Mouse (Mus musculus) limb, embryonic 13.5 days (tissue): ENCODE measurements at regions not wholly inside any gene's neighbourhood (a gene's known extent, or its start where the extent isn't known, plus 50 kb on each side); places are given as distances from the start of the nearest gene placed in this dataset.

Source experiments
- ATAC-seq: fragments of 200-750 bp; cut with Nextera tagmentation; 2 replicates; pipeline ENCODE4 v1.8.0; 2017; ENCODE audit warnings: low read depth, moderate number of reproducible peaks, moderate TSS enrichment; ENCODE audit not compliant: low FRiP score
- H3K27ac ChIP-seq: fragments of 300-500 bp; sonication (generic); 2 replicates; pipeline ENCODE4 v1.5.1; 2015; ENCODE audit warnings: inconsistent platforms, mild to moderate bottlenecking, moderate library complexity
- H3K27me3 ChIP-seq: fragments of 300-500 bp; sonication (generic); 2 replicates; pipeline ENCODE4 v1.6.1; 2015; ENCODE audit warnings: mild to moderate bottlenecking, inconsistent platforms
- H3K36me3 ChIP-seq: fragments of 300-500 bp; sonication (generic); 2 replicates; pipeline ENCODE4 v1.6.1; 2015; ENCODE audit warnings: inconsistent platforms, mild to moderate bottlenecking, moderate library complexity
- H3K4me1 ChIP-seq: fragments of 300-500 bp; sonication (generic); 2 replicates; pipeline ENCODE4 v1.6.1; 2015; ENCODE audit warnings: inconsistent platforms
- H3K4me2 ChIP-seq: fragments of 300-500 bp; sonication (generic); replicated peaks from 2 replicates; pipeline ENCODE4 v1.6.1; 2015; ENCODE audit warnings: inconsistent platforms, mild to moderate bottlenecking, moderate library complexity
- H3K4me3 ChIP-seq: fragments of 300-500 bp; sonication (generic); 2 replicates; pipeline ENCODE4 v1.5.1; 2015; ENCODE audit warnings: moderate library complexity, mild to moderate bottlenecking, inconsistent platforms
- H3K9ac ChIP-seq: fragments of 300-500 bp; sonication (generic); 2 replicates; pipeline ENCODE4 v1.6.1; 2015; ENCODE audit warnings: mild to moderate bottlenecking, inconsistent platforms
- H3K9me3 ChIP-seq: fragments of 300-500 bp; sonication (generic); 2 replicates; pipeline ENCODE4 v1.6.1; 2016; ENCODE audit warnings: inconsistent platforms
- WGBS: fragments of 180-500 bp; shearing (Covaris S2); methylation state at CpG from one replicate; pipeline ENCODE4 v1.1.7; 2015; 5-methylcytosine and 5-hydroxymethylcytosine counted together

GRCm38 (mm10) chr4:114686091-114686490, 135.4 kb upstream of the Gm12830 start:
- WGBS: 42% methylated on average over 4 of the region's 4 CpGs
- H3K36me3 ChIP-seq: no peaks in the 10 kb centered on the region
- no peak overlapping the region for H3K4me3 ChIP-seq
- no peaks in the 10 kb centered on the region for H3K9me3 ChIP-seq
- no peak overlapping the region for H3K27ac ChIP-seq
- H3K4me1 ChIP-seq: peaks cover 52% of the 10 kb centered on the region
- no peak overlapping the region; the same call in 1 of the 2 replicates for H3K4me2 ChIP-seq
- H3K27me3 ChIP-seq: peaks cover 60% of the 10 kb centered on the region
- H3K9ac ChIP-seq: no peak overlapping the region
- no peak for ATAC-seq

GRCm38 (mm10) chr4:114688356-114688972, 133.1 kb upstream of the Gm12830 start:
- WGBS: 4% methylated on average over 16 of the region's 16 CpGs
- H3K27me3 ChIP-seq: peaks cover 55% of the 10 kb centered on the region
- no peak overlapping the region for H3K9ac ChIP-seq
- peak overlapping the region; percentile 72; the same call in 1 of the 2 replicates for H3K27ac ChIP-seq
- ATAC-seq: peak; percentile 79
- H3K4me2 ChIP-seq: peak overlapping the region; percentile 59
- peak overlapping the region; percentile 25 for H3K4me3 ChIP-seq
- H3K36me3 ChIP-seq: no peaks in the 10 kb centered on the region
- peaks cover 59% of the 10 kb centered on the region for H3K4me1 ChIP-seq
- H3K9me3 ChIP-seq: no peaks in the 10 kb centered on the region

- H3K9ac ChIP-seq: no peak overlapping the region
- ATAC-seq: no peak
- H3K4me1 ChIP-seq: peaks cover 59% of the 10 kb centered on the region
- H3K27ac ChIP-seq: no peak overlapping the region
- peaks cover 55% of the 10 kb centered on the region for H3K27me3 ChIP-seq
- peak overlapping the region; percentile 59 for H3K4me2 ChIP-seq
- H3K36me3 ChIP-seq: no peaks in the 10 kb centered on the region
- WGBS: 65% methylated on average over 6 of the region's 6 CpGs
- no peak overlapping the region for H3K4me3 ChIP-seq
- H3K9me3 ChIP-seq: no peaks in the 10 kb centered on the region
Measured at GRCm38 (mm10) chr4:114688973-114689371, 132.6 kb upstream of the Gm12830 start.

- Histone ChIP-seq H3K4me3 (no peak overlapping the region), H3K27ac (no peak overlapping the region), H3K4me1 (peaks cover 10% of the 10 kb centered on the region), H3K4me2 (no peak overlapping the region), H3K9ac (no peak overlapping the region), H3K27me3 (peaks cover 65% of the 10 kb centered on the region), H3K36me3 (no peaks in the 10 kb centered on the region), H3K9me3 (no peaks in the 10 kb centered on the region)
- 15% methylated on average over 4 of the region's 4 CpGs for WGBS
- no peak; the same call in 1 of the 2 replicates for ATAC-seq
Measured at GRCm38 (mm10) chr4:114705586-114705985, 115.9 kb upstream of the Gm12830 start.

GRCm38 (mm10) chr4:114710182-114710909, 111.2 kb upstream of the Gm12830 start:
- Histone ChIP-seq H3K9me3 (no peaks in the 10 kb centered on the region), H3K9ac (no peak overlapping the region), H3K4me2 (no peak overlapping the region), H3K36me3 (no peaks in the 10 kb centered on the region), H3K4me1 (peaks cover 22% of the 10 kb centered on the region), H3K27me3 (peaks cover 62% of the 10 kb centered on the region), H3K4me3 (no peak overlapping the region), H3K27ac (no peak overlapping the region)
- ATAC-seq: no peak; the same call in 1 of the 2 replicates
- 78% methylated on average over 3 of the region's 3 CpGs for WGBS

- Histone ChIP-seq H3K9ac (no peak overlapping the region), H3K27me3 (peaks cover 69% of the 10 kb centered on the region), H3K4me2 (no peak overlapping the region), H3K27ac (no peak overlapping the region), H3K9me3 (no peaks in the 10 kb centered on the region), H3K4me3 (no peak overlapping the region), H3K36me3 (no peaks in the 10 kb centered on the region), H3K4me1 (peaks cover 15% of the 10 kb centered on the region)
- WGBS: 48% methylated on average over 3 of the region's 3 CpGs
- ATAC-seq: 0 out of 2 replicates have a peak, but pooled peaks have one; percentile 3
Measured at GRCm38 (mm10) chr4:114711082-114711481, 110.4 kb upstream of the Gm12830 start.

GRCm38 (mm10) chr4:114712005-114712665, 109.4 kb upstream of the Gm12830 start:
- Histone ChIP-seq H3K4me3 (no peak overlapping the region), H3K36me3 (no peaks in the 10 kb centered on the region), H3K27me3 (peaks cover 64% of the 10 kb centered on the region), H3K27ac (no peak overlapping the region), H3K9me3 (no peaks in the 10 kb centered on the region), H3K4me1 (peaks cover 15% of the 10 kb centered on the region), H3K9ac (no peak overlapping the region), H3K4me2 (no peak overlapping the region)
- ATAC-seq: no peak
- WGBS: 14% methylated on average over 7 of the region's 7 CpGs

GRCm38 (mm10) chr4:114712921-114713527, 108.5 kb upstream of the Gm12830 start:
- Histone ChIP-seq H3K27ac (no peak overlapping the region), H3K4me1 (peaks cover 15% of the 10 kb centered on the region), H3K27me3 (peaks cover 61% of the 10 kb centered on the region), H3K4me2 (no peak overlapping the region), H3K9ac (no peak overlapping the region), H3K4me3 (no peak overlapping the region), H3K9me3 (peaks cover 6% of the 10 kb centered on the region), H3K36me3 (no peaks in the 10 kb centered on the region)
- peak; percentile 25; the same call in 1 of the 2 replicates for ATAC-seq
- 55% methylated on average over 4 of the region's 4 CpGs for WGBS

GRCm38 (mm10) chr4:114716703-114717102, 104.8 kb upstream of the Gm12830 start:
- peaks cover 55% of the 10 kb centered on the region for H3K27me3 ChIP-seq
- 16% methylated on average over 2 of the region's 2 CpGs for WGBS

GRCm38 (mm10) chr4:114720696-114721095, 100.8 kb upstream of the Gm12830 start:
- Histone ChIP-seq H3K27ac (no peak overlapping the region), H3K4me3 (no peak overlapping the region), H3K4me1 (peaks cover 21% of the 10 kb centered on the region), H3K9ac (no peak overlapping the region), H3K9me3 (peaks cover 8% of the 10 kb centered on the region), H3K36me3 (no peaks in the 10 kb centered on the region), H3K27me3 (peaks cover 47% of the 10 kb centered on the region), H3K4me2 (no peak overlapping the region)
- ATAC-seq: no peak
- 10% methylated on average over 3 of the region's 3 CpGs for WGBS

More at GRCm38 (mm10) chr4:114716703-114717102, 104.8 kb upstream of the Gm12830 start:
- no peak for ATAC-seq
- Histone ChIP-seq H3K27ac (no peak overlapping the region), H3K9me3 (peaks cover 8% of the 10 kb centered on the region), H3K9ac (no peak overlapping the region), H3K36me3 (no peaks in the 10 kb centered on the region), H3K4me3 (no peak overlapping the region), H3K4me2 (no peak overlapping the region), H3K4me1 (peaks cover 32% of the 10 kb centered on the region)

- Histone ChIP-seq H3K36me3 (no peaks in the 10 kb centered on the region), H3K9ac (no peak overlapping the region), H3K27me3 (peaks cover 46% of the 10 kb centered on the region), H3K4me3 (no peak overlapping the region), H3K4me2 (no peak overlapping the region), H3K9me3 (peaks cover 8% of the 10 kb centered on the region), H3K27ac (no peak overlapping the region), H3K4me1 (peaks cover 21% of the 10 kb centered on the region)
- WGBS: 41% methylated on average over 2 of the region's 2 CpGs
- no peak for ATAC-seq
Measured at GRCm38 (mm10) chr4:114721386-114721785, 100.1 kb upstream of the Gm12830 start.
